Mouse (Mus musculus): Measurements from ENCODE around the gene Dnaic2.

Gene Dnaic2

GRCm38 (mm10) chr11:114798624-114799023 is 71.4 kb downstream of the Dnaic2 start, which contains the start of gene Gpr142:
Gpr142 (plus strand) TSS chr11:114798924.
- no peak for DNase-seq (ENCODE audit: low spot score)

GRCm38 (mm10) chr11:114801906-114802305 is 74.7 kb downstream of the Dnaic2 start:
- no peak for DNase-seq (ENCODE audit: low spot score)

- DNase-seq (ENCODE audit: low spot score): no peak
Observed at GRCm38 (mm10) chr11:114802540-114803267, 75.5 kb downstream of the Dnaic2 start.

GRCm38 (mm10) chr11:114803990-114804389 is 76.8 kb downstream of the Dnaic2 start:
- DNase-seq (ENCODE audit: low spot score): no peak

- DNase-seq (ENCODE audit: low spot score): no peak
Observed at GRCm38 (mm10) chr11:114807025-114807424, 79.8 kb downstream of the Dnaic2 start.

Measured in adipocyte (in vitro differentiated cells).